Mouse (Mus musculus) hindbrain, embryonic 10.5 days (tissue): ENCODE measurements around the gene Rpl19. TPM values are rescaled to one million over a fixed set of nuclear protein-coding genes. Genes with fewer than 3 reads are reported as not detected.

Experiments used
- DNase-seq: peaks from one replicate; pipeline ENCODE4 v3.0.0-alpha.2; 2017; ENCODE audit warnings: low spot score
- H3K27ac ChIP-seq: fragments of 300-500 bp; sonication (generic); 2 replicates; pipeline ENCODE4 v1.5.1; 2016; ENCODE audit warnings: mild to moderate bottlenecking, moderate library complexity
- H3K27me3 ChIP-seq: fragments of 300-500 bp; sonication (generic); 2 replicates; pipeline ENCODE4 v1.6.1; 2016; ENCODE audit warnings: mild to moderate bottlenecking; ENCODE audit not compliant: poor library complexity, insufficient read depth, severe bottlenecking
- H3K36me3 ChIP-seq: fragments of 300-500 bp; sonication (generic); 2 replicates; pipeline ENCODE4 v1.6.1; 2016; ENCODE audit warnings: mild to moderate bottlenecking, moderate library complexity
- H3K4me1 ChIP-seq: fragments of 300-500 bp; sonication (generic); replicated peaks from 2 replicates; pipeline ENCODE4 v1.6.1; 2016; ENCODE audit warnings: mild to moderate bottlenecking
- H3K4me3 ChIP-seq: fragments of 300-500 bp; sonication (generic); 2 replicates; pipeline ENCODE4 v1.5.1; 2016; ENCODE audit warnings: mild to moderate bottlenecking, moderate library complexity
- H3K9me3 ChIP-seq: fragments of 300-500 bp; sonication (generic); 2 replicates; pipeline ENCODE4 v1.6.1; 2016; ENCODE audit warnings: mild to moderate bottlenecking, moderate library complexity
- WGBS: fragments of 180-500 bp; shearing (Covaris S2); methylation state at CpG from one replicate; pipeline ENCODE4 v1.1.7; 2016; 5-methylcytosine and 5-hydroxymethylcytosine counted together
- polyA plus RNA-seq: library from polyadenylated mRNA; unstranded; fragments of >200 nt; fragmentation: Nextera tagmentation; extraction: Ambion mirVana; gene quantifications from 2 replicates; pipeline ENCODE4 v1.2.1, GENCODE M21; 2016

Rpl19 gene
- polyA plus RNA-seq, 1 experiment from 2014 or later = 1,011 TPM

DNA sequence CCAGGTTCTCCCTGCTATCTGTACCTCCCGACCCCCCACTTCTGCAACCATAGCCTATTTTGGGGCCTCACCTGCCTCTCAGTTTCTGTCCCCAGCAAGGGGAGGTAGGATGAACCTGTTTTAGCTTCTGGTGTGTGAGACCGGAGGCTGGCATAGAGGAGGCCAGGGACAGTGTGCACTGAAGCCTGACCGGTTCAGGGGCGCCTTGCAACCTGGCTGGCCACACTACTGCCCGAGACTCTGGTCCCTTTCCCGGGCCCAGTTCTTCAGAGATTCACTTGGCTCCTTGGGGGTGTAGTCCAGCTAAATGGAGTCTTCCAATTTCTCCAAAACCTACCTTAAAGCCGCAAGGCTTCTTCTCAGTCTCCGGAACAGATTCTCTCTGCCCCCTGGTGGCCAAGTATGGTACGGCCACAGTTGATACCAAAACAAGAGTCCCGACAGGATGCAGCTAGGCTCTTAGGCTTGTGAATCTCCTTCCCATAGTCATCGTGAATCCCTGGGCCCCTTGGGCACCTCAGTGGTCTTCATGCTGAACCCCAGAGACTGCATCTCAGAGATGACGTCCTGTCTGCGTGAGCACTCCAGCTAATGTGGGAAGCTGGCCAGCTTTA, 48.8 kb downstream of the Rpl19 start:
- Histone ChIP-seq H3K4me3 (0 out of 2 replicates have a peak overlapping the region, but pooled peaks have one; percentile 26), H3K4me1 (peaks cover 4% of the 10 kb centered on the region), H3K27me3 (no peaks in the 10 kb centered on the region), H3K27ac (peak overlapping the region; percentile 35; the same call in 1 of the 2 replicates), H3K36me3 (no peaks in the 10 kb centered on the region), H3K9me3 (no peaks in the 10 kb centered on the region)
- WGBS = 20% methylated on average over 13 of the region's 13 CpGs
- peak; percentile 88 for DNase-seq

GRCm38 (mm10) chr11:98077086-98077485, 50.6 kb downstream of the Rpl19 start:
- no peak for DNase-seq
- H3K4me3 ChIP-seq = no peak overlapping the region
- peaks cover 8% of the 10 kb centered on the region for H3K36me3 ChIP-seq
- peaks cover 4% of the 10 kb centered on the region for H3K4me1 ChIP-seq
- no peaks in the 10 kb centered on the region for H3K27me3 ChIP-seq
- WGBS = 83% methylated on average over 8 of the region's 8 CpGs
- no peak overlapping the region for H3K27ac ChIP-seq
- no peaks in the 10 kb centered on the region for H3K9me3 ChIP-seq

Other genes starting within 250 kb of the Rpl19 start
- gene Rpl23, start 244.3 kb upstream of the Rpl19 start, polyA plus RNA-seq = 381 and 439 TPM in 2 replicates
- 77.7 and 90.1 TPM in 2 replicates for gene Lasp1, start 227.7 kb upstream of the Rpl19 start, polyA plus RNA-seq
- gene B230217C12Rik, start 185.9 kb upstream of the Rpl19 start, polyA plus RNA-seq = 10.0 and 12.3 TPM in 2 replicates
- 0.73 and 1.0 TPM in 2 replicates for gene Fbxo47, start 142.6 kb upstream of the Rpl19 start, polyA plus RNA-seq
- gene Plxdc1, start 40.3 kb upstream of the Rpl19 start, polyA plus RNA-seq = 0.11 and 0.24 TPM in 2 replicates
- 13.3 and 16.2 TPM in 2 replicates for gene Arl5c, start 30.5 kb upstream of the Rpl19 start, polyA plus RNA-seq
- gene Cacnb1, start 3.7 kb upstream of the Rpl19 start, polyA plus RNA-seq = 7.6 and 22.9 TPM in 2 replicates
- 1.1 and 1.5 TPM in 2 replicates for gene Stac2, start 26.8 kb downstream of the Rpl19 start, polyA plus RNA-seq
- gene Fbxl20, start 123.7 kb downstream of the Rpl19 start, polyA plus RNA-seq = 23.4 and 23.8 TPM in 2 replicates
- gene Med1, start 166.6 kb downstream of the Rpl19 start, polyA plus RNA-seq = 62.8 and 73.0 TPM in 2 replicates
- gene Cdk12, start 176.3 kb downstream of the Rpl19 start, polyA plus RNA-seq = 10.2 and 12.6 TPM in 2 replicates